Mouse (Mus musculus) stomach, embryonic 14.5 days (tissue): ENCODE data around the gene Gbp2. TPM values are rescaled to one million over a fixed set of nuclear protein-coding genes. Genes with fewer than 3 reads are reported as not detected.
"Not testable (repeated sequence)": the region's sequence is repeated elsewhere in the genome, so short reads cannot be mapped to it uniquely, and the experiment has no call there.

Source experiments
- ATAC-seq: fragments of 200-750 bp; cut with Nextera tagmentation; 2 replicates; pipeline ENCODE4 v1.8.0; 2017; ENCODE audit warnings: low read depth, moderate TSS enrichment; ENCODE audit not compliant: insufficient number of reproducible peaks, insufficient read depth, low FRiP score
- H3K27ac ChIP-seq: fragments of 300-500 bp; sonication (generic); 2 replicates; pipeline ENCODE4 v1.5.1; 2014; ENCODE audit warnings: mild to moderate bottlenecking, low read length, moderate library complexity, mixed read lengths
- H3K27me3 ChIP-seq: fragments of 300-500 bp; sonication (generic); 2 replicates; pipeline ENCODE4 v1.6.1; 2014; ENCODE audit warnings: low read length, control low read depth, mixed read lengths; ENCODE audit not compliant: control insufficient read depth, insufficient read depth
- H3K36me3 ChIP-seq: fragments of 300-500 bp; sonication (generic); 2 replicates; pipeline ENCODE4 v1.6.1; 2014; ENCODE audit warnings: mild to moderate bottlenecking, control low read depth, low read length, moderate library complexity, mixed read lengths; ENCODE audit not compliant: control insufficient read depth, insufficient read depth
- H3K4me1 ChIP-seq: fragments of 300-500 bp; sonication (generic); 2 replicates; pipeline ENCODE4 v1.6.1; 2014; ENCODE audit warnings: low read length, control low read depth, mixed read lengths; ENCODE audit not compliant: control insufficient read depth, insufficient read depth
- H3K4me2 ChIP-seq: fragments of 300-500 bp; sonication (generic); replicated peaks from 2 replicates; pipeline ENCODE4 v1.6.1; 2014; ENCODE audit warnings: low read depth, low read length, control low read depth
- H3K4me3 ChIP-seq: fragments of 300-500 bp; sonication (generic); 2 replicates; pipeline ENCODE4 v1.5.1; 2014; ENCODE audit warnings: low read depth, low read length, control low read depth
- H3K9ac ChIP-seq: fragments of 300-500 bp; sonication (generic); replicated peaks from 2 replicates; pipeline ENCODE4 v1.6.1; 2014; ENCODE audit warnings: low read depth, mild to moderate bottlenecking, control low read depth, low read length, moderate library complexity, mixed read lengths
- H3K9me3 ChIP-seq: fragments of 300-500 bp; sonication (generic); 2 replicates; pipeline ENCODE4 v1.6.1; 2016; ENCODE audit warnings: low read depth, low read length, control low read depth; ENCODE audit not compliant: control insufficient read depth
- WGBS: fragments of 180-500 bp; shearing (Covaris S2); extraction: QIAGEN DNeasy Blood & Tissue Kit; methylation state at CpG from one replicate; pipeline ENCODE4 v1.1.7; 2014; 5-methylcytosine and 5-hydroxymethylcytosine counted together
- microRNA-seq: library from miRNA; unstranded; fragments of <30 nt; microRNA quantifications from one replicate; pipeline ENCODE4, GENCODE M21; 2016
- polyA plus RNA-seq: library from polyadenylated mRNA; unstranded; fragments of >200 nt; fragmentation: Nextera tagmentation; extraction: Ambion mirVana; gene quantifications from 2 replicates; pipeline ENCODE4 v1.2.1, GENCODE M21; 2014

Gbp2 gene
- polyA plus RNA-seq, 1 experiment from 2014 or later, result 3.7 TPM

GRCm38 (mm10) chr3:142647836-142648235, 27.4 kb downstream of the Gbp2 start:
- ATAC-seq, result not testable (repeated sequence)

GRCm38 (mm10) chr3:142650205-142650604, 29.8 kb downstream of the Gbp2 start:
- H3K4me2 ChIP-seq, result no peak overlapping the region
- H3K36me3 ChIP-seq, result no peaks in the 10 kb centered on the region
- ATAC-seq, result no peak
- no peak overlapping the region for H3K4me3 ChIP-seq
- H3K4me1 ChIP-seq, result no peaks in the 10 kb centered on the region
- no peaks in the 10 kb centered on the region for H3K9me3 ChIP-seq
- no peak overlapping the region for H3K27ac ChIP-seq
- H3K9ac ChIP-seq, result no peak overlapping the region
- WGBS, result 37% methylated on average over 2 of the region's 2 CpGs
- H3K27me3 ChIP-seq, result no peaks in the 10 kb centered on the region

More at GRCm38 (mm10) chr3:142647836-142648235, 27.4 kb downstream of the Gbp2 start:
- H3K9me3 ChIP-seq, H3K9ac ChIP-seq, H3K27ac ChIP-seq, H3K27me3 ChIP-seq, H3K4me3 ChIP-seq, H3K4me1 ChIP-seq, H3K4me2 ChIP-seq, H3K36me3 ChIP-seq: not testable (repeated sequence)
- WGBS, result 28% methylated on average over 6 of the region's 7 CpGs

- WGBS, result 90% methylated on average over 8 of the region's 8 CpGs
- H3K4me3 ChIP-seq, result no peak overlapping the region
- H3K9ac ChIP-seq, result no peak overlapping the region
- H3K27me3 ChIP-seq, result no peaks in the 10 kb centered on the region
- no peaks in the 10 kb centered on the region for H3K9me3 ChIP-seq
- no peak overlapping the region for H3K4me2 ChIP-seq
- no peak for ATAC-seq
- no peaks in the 10 kb centered on the region for H3K4me1 ChIP-seq
- H3K36me3 ChIP-seq, result no peaks in the 10 kb centered on the region
- no peak overlapping the region for H3K27ac ChIP-seq
Measured at GRCm38 (mm10) chr3:142664723-142665122, 44.3 kb downstream of the Gbp2 start.

GRCm38 (mm10) chr3:142674607-142675006, 54.2 kb downstream of the Gbp2 start:
- Histone ChIP-seq H3K9ac (no peak overlapping the region), H3K4me3 (no peak overlapping the region), H3K4me2 (no peak overlapping the region), H3K27ac (no peak overlapping the region), H3K9me3 (no peaks in the 10 kb centered on the region), H3K27me3 (no peaks in the 10 kb centered on the region), H3K36me3 (no peaks in the 10 kb centered on the region), H3K4me1 (no peaks in the 10 kb centered on the region)
- ATAC-seq, result no peak
- WGBS, result 74% methylated on average over 1 of the region's 1 CpGs

Small RNA genes within 50 kb of the gene (microRNA-seq; reads per million reads assigned to microRNA genes)
- gene Mir6381, result not detected

Other genes with a start within 250 kb of the Gbp2 start
- gene Pdlim5, start 224.9 kb upstream of the Gbp2 start, polyA plus RNA-seq, result 49.6 and 51.1 TPM in 2 replicates
- 0.07 TPM in 1 of 2 replicates, not detected in the other for gene Gbp5, start 126.6 kb upstream of the Gbp2 start, polyA plus RNA-seq
- gene Gbp7, start 90.3 kb upstream of the Gbp2 start, polyA plus RNA-seq, result 3.8 and 3.9 TPM in 2 replicates
- gene Gbp3, start 60.6 kb upstream of the Gbp2 start, polyA plus RNA-seq, result 1.2 and 1.7 TPM in 2 replicates
- not detected in 2 replicates for gene Gbp2b, start 25.8 kb upstream of the Gbp2 start, polyA plus RNA-seq
- 17.4 and 17.7 TPM in 2 replicates for gene Kyat3, start 80.4 kb downstream of the Gbp2 start, polyA plus RNA-seq
- gene Gtf2b, start 144.4 kb downstream of the Gbp2 start, polyA plus RNA-seq, result 78.5 and 78.8 TPM in 2 replicates